Mouse (Mus musculus) hindbrain, embryonic 14.5 days (tissue): ENCODE measurements at regions not wholly inside any gene's neighbourhood (a gene's known extent, or its start where the extent isn't known, plus 50 kb on each side); places are given as distances from the start of the nearest gene placed in this dataset.

ENCODE experiments used
- ATAC-seq: fragments of 200-750 bp; cut with Nextera tagmentation; 2 replicates; pipeline ENCODE4 v1.8.0; 2017; ENCODE audit warnings: moderate number of reproducible peaks, mild to moderate bottlenecking, moderate TSS enrichment, moderate library complexity; ENCODE audit not compliant: low FRiP score
- DNase-seq: peaks from one replicate; pipeline ENCODE4 v3.0.0-alpha.2; 2015; ENCODE audit warnings: low spot score
- H3K27ac ChIP-seq: fragments of 300-500 bp; sonication (generic); 2 replicates; pipeline ENCODE4 v1.5.1; 2014; ENCODE audit warnings: mild to moderate bottlenecking, moderate library complexity
- H3K27me3 ChIP-seq: fragments of 300-500 bp; sonication (generic); 2 replicates; pipeline ENCODE4 v1.6.1; 2014; ENCODE audit warnings: mild to moderate bottlenecking, low read length, mixed read lengths; ENCODE audit not compliant: control insufficient read depth, insufficient read depth
- H3K36me3 ChIP-seq: fragments of 300-500 bp; sonication (generic); replicated peaks from 2 replicates; pipeline ENCODE4 v1.6.1; 2014; ENCODE audit not compliant: control insufficient read depth, insufficient read depth
- H3K4me1 ChIP-seq: fragments of 300-500 bp; sonication (generic); replicated peaks from 2 replicates; pipeline ENCODE4 v1.6.1; 2014; ENCODE audit warnings: antibody characterized with exemption, low read length, mixed read lengths; ENCODE audit not compliant: control insufficient read depth, insufficient read depth
- H3K4me2 ChIP-seq: fragments of 300-500 bp; sonication (generic); replicated peaks from 2 replicates; pipeline ENCODE4 v1.6.1; 2014; ENCODE audit warnings: mild to moderate bottlenecking, moderate library complexity
- H3K4me3 ChIP-seq: fragments of 300-500 bp; sonication (generic); replicated peaks from 2 replicates; pipeline ENCODE4 v1.5.1; 2014; ENCODE audit warnings: mild to moderate bottlenecking, low read length
- H3K9ac ChIP-seq: fragments of 300-500 bp; sonication (generic); 2 replicates; pipeline ENCODE4 v1.6.1; 2014
- H3K9me3 ChIP-seq: fragments of 300-500 bp; sonication (generic); 2 replicates; pipeline ENCODE4 v1.6.1; 2016; ENCODE audit warnings: low read length; ENCODE audit not compliant: control insufficient read depth
- WGBS: fragments of 180-500 bp; shearing (Covaris S2); extraction: QIAGEN DNeasy Blood & Tissue Kit; methylation state at CpG from one replicate; pipeline ENCODE4 v1.1.7; 2014; 5-methylcytosine and 5-hydroxymethylcytosine counted together

GRCm38 (mm10) chr15:62575791-62576190 is 1269.2 kb downstream of the Gsdmc2 start:
- WGBS, result 92% methylated on average over 2 of the region's 2 CpGs

GRCm38 (mm10) chr15:62571803-62572202 is 1273.2 kb downstream of the Gsdmc2 start:
- H3K4me1 ChIP-seq, result no peaks in the 10 kb centered on the region
- no peak overlapping the region for H3K4me2 ChIP-seq
- 38% methylated on average over 7 of the region's 7 CpGs for WGBS
- H3K9ac ChIP-seq, result no peak overlapping the region
- H3K27ac ChIP-seq, result no peak overlapping the region
- no peaks in the 10 kb centered on the region for H3K9me3 ChIP-seq
- H3K27me3 ChIP-seq, result no peaks in the 10 kb centered on the region
- DNase-seq, result peak; percentile 50
- no peaks in the 10 kb centered on the region for H3K36me3 ChIP-seq
- ATAC-seq, result no peak; the same call in 1 of the 2 replicates
- H3K4me3 ChIP-seq, result no peak overlapping the region

More at GRCm38 (mm10) chr15:62575791-62576190, 1269.2 kb downstream of the Gsdmc2 start:
- Histone ChIP-seq H3K9ac (no peak overlapping the region), H3K4me3 (no peak overlapping the region), H3K27me3 (no peaks in the 10 kb centered on the region), H3K36me3 (no peaks in the 10 kb centered on the region), H3K4me1 (0 out of 2 replicates have a peak, but pooled peaks cover 2% of the 10 kb centered on the region), H3K27ac (no peak overlapping the region), H3K9me3 (no peaks in the 10 kb centered on the region), H3K4me2 (no peak overlapping the region)
- no peak for ATAC-seq
- no peak for DNase-seq

- 84% methylated on average over 7 of the region's 7 CpGs for WGBS
- ATAC-seq (no peak), DNase-seq (no peak)
- H3K36me3 ChIP-seq, result no peaks in the 10 kb centered on the region
- no peaks in the 10 kb centered on the region for H3K9me3 ChIP-seq
- no peak overlapping the region for H3K4me2 ChIP-seq
- H3K27me3 ChIP-seq, result no peaks in the 10 kb centered on the region
- H3K27ac ChIP-seq, result no peak overlapping the region
- no peaks in the 10 kb centered on the region for H3K4me1 ChIP-seq
- H3K9ac ChIP-seq, result no peak overlapping the region
- no peak overlapping the region for H3K4me3 ChIP-seq
Observed at GRCm38 (mm10) chr15:62568788-62569713, 1275.9 kb downstream of the Gsdmc2 start.

GRCm38 (mm10) chr15:62567431-62567830 is 1277.5 kb downstream of the Gsdmc2 start:
- no peak overlapping the region for H3K9ac ChIP-seq
- DNase-seq, result no peak
- H3K4me1 ChIP-seq, result no peaks in the 10 kb centered on the region
- ATAC-seq, result no peak
- H3K27ac ChIP-seq, result no peak overlapping the region
- WGBS, result 89% methylated on average over 4 of the region's 4 CpGs
- H3K4me2 ChIP-seq, result no peak overlapping the region
- no peaks in the 10 kb centered on the region for H3K27me3 ChIP-seq
- H3K4me3 ChIP-seq, result no peak overlapping the region
- no peaks in the 10 kb centered on the region for H3K36me3 ChIP-seq
- H3K9me3 ChIP-seq, result no peaks in the 10 kb centered on the region

GRCm38 (mm10) chr15:62566106-62566511 is 1278.9 kb downstream of the Gsdmc2 start:
- 8% methylated on average over 7 of the region's 7 CpGs for WGBS
- Histone ChIP-seq H3K27ac (no peak overlapping the region), H3K36me3 (no peaks in the 10 kb centered on the region), H3K4me3 (no peak overlapping the region), H3K27me3 (no peaks in the 10 kb centered on the region), H3K4me2 (0 out of 2 replicates have a peak overlapping the region, but pooled peaks have one; percentile 16), H3K4me1 (no peaks in the 10 kb centered on the region), H3K9me3 (no peaks in the 10 kb centered on the region), H3K9ac (no peak overlapping the region)
- ATAC-seq (peak; percentile 77; the same call in 1 of the 2 replicates), DNase-seq (peak; percentile 68)

- 72% methylated on average over 2 of the region's 2 CpGs for WGBS
- DNase-seq (no peak), ATAC-seq (no peak)
- H3K4me2 ChIP-seq, result no peak overlapping the region
- no peaks in the 10 kb centered on the region for H3K27me3 ChIP-seq
- H3K36me3 ChIP-seq, result no peaks in the 10 kb centered on the region
- no peak overlapping the region for H3K4me3 ChIP-seq
- no peaks in the 10 kb centered on the region for H3K9me3 ChIP-seq
- no peak overlapping the region for H3K9ac ChIP-seq
- no peak overlapping the region for H3K27ac ChIP-seq
- no peaks in the 10 kb centered on the region for H3K4me1 ChIP-seq
Observed at GRCm38 (mm10) chr15:62533233-62533632, 1311.7 kb downstream of the Gsdmc2 start.

GRCm38 (mm10) chr15:62528975-62529374 is 1316.0 kb downstream of the Gsdmc2 start:
- H3K4me3 ChIP-seq, result no peak overlapping the region
- H3K27ac ChIP-seq, result no peak overlapping the region
- DNase-seq (no peak), ATAC-seq (no peak)
- H3K27me3 ChIP-seq, result no peaks in the 10 kb centered on the region
- WGBS, result 80% methylated on average over 3 of the region's 3 CpGs
- H3K36me3 ChIP-seq, result no peaks in the 10 kb centered on the region
- no peak overlapping the region for H3K4me2 ChIP-seq
- no peaks in the 10 kb centered on the region for H3K4me1 ChIP-seq
- H3K9me3 ChIP-seq, result no peaks in the 10 kb centered on the region
- no peak overlapping the region for H3K9ac ChIP-seq

- no peak overlapping the region for H3K27ac ChIP-seq
- no peaks in the 10 kb centered on the region for H3K4me1 ChIP-seq
- H3K4me3 ChIP-seq, result no peak overlapping the region
- no peaks in the 10 kb centered on the region for H3K36me3 ChIP-seq
- no peak overlapping the region for H3K9ac ChIP-seq
- H3K9me3 ChIP-seq, result no peaks in the 10 kb centered on the region
- no peak for ATAC-seq
- DNase-seq, result no peak
- WGBS, result 32% methylated on average over 2 of the region's 2 CpGs
- H3K27me3 ChIP-seq, result no peaks in the 10 kb centered on the region
- H3K4me2 ChIP-seq, result no peak overlapping the region
Observed at GRCm38 (mm10) chr15:62524628-62525027, 1320.3 kb downstream of the Gsdmc2 start.

- H3K27me3 ChIP-seq, result no peaks in the 10 kb centered on the region
- no peak overlapping the region for H3K4me3 ChIP-seq
- no peak for DNase-seq
- no peak overlapping the region for H3K9ac ChIP-seq
- H3K9me3 ChIP-seq, result no peaks in the 10 kb centered on the region
- no peak overlapping the region for H3K27ac ChIP-seq
- no peak for ATAC-seq
- WGBS, result 64% methylated on average over 2 of the region's 2 CpGs
- H3K4me1 ChIP-seq, result no peaks in the 10 kb centered on the region
- H3K36me3 ChIP-seq, result no peaks in the 10 kb centered on the region
- no peak overlapping the region for H3K4me2 ChIP-seq
Observed at GRCm38 (mm10) chr15:62524135-62524534, 1320.8 kb downstream of the Gsdmc2 start.
